Mouse (Mus musculus): ENCODE measurements around the gene Cald1. TPM values are rescaled to one million over a fixed set of nuclear protein-coding genes. Genes with fewer than 3 reads are reported as not detected.

Gene Cald1
- polyA plus RNA-seq, 2 experiments from 2014 or later: 0.15 TPM; not detected in 1

GRCm38 (mm10) chr6:34671355-34671754 lies 73.1 kb downstream of the Cald1 start:
- ATAC-seq: no peak

DNA sequence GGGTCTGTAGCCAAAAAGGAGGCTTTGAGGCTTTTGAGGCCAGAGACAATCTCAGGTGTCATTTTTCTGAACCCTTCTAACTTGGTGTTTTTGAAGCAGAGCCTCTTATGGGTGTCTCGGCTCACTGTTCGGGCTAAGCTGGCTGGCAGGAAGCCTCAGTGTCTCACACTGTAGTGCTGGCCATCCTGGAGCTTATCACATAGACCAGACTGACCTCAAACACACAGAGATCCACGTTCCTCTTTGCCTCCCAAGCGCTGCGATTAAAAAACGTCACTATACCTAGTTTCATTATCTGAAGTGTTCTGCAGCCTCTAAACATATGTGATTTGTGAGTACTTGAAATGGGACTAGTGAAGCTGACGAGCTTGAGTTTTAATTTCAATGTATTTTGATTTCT lies 76.1 kb downstream of the Cald1 start:
- ATAC-seq: no peak

DNA sequence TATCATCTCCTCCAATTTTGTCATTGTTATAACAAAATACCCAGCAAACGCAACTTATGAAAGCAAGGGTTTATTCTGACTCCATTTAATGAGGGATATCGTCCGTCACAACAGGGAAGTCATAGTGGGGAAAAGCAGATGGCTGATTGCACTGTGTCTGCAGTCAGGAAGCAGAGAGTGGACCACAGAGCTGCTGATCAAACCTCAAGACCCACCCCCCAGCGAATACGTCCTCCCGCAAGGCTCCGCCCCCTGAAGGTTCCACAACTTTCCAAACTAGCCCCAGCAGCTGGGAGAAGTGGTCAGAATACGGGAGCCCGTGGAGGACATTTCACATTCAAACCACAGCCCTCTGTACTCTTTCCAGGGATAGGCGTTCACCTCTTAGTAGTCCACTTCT lies 76.6 kb downstream of the Cald1 start:
- no peak for ATAC-seq

DNA sequence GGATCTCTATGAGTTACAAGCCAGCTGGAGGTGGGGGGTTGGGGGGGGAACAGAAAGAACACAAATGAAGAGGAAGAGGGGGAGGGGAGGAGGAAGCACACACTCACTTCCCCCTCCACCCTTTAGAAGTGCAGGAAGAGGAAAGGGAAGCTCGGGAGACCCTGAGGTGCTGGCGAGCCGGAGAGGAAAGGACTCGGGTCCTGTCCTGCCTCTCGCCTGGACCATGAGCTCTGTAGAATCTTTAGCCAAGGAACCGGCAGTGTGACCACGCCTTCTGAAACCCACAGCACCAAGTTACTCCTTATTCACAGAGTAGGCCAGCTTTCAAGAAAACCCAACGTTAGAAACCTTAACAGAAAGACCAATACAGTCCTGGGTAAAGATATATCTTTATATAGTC lies 83.8 kb downstream of the Cald1 start:
- no peak for ATAC-seq

DNA sequence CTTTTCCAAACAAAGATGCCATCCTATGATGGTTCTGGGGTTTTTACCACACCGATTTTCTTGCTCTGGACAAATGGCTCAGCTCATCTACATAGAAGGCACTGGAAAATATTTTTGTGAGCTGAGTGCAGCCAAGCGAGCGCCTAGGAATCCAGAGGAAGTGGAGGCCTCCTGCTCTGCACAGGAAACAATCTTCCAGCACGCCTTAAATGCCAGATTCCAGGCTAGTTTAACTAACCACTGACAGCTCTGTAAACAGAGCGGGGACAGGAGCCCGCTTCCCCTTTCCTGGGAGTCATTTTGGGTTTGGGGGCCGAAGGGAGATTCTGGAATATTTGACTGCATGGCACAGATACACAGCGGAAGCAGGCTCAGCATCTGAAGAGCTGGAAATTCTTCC lies 86.6 kb downstream of the Cald1 start:
- ATAC-seq: no peak

DNA sequence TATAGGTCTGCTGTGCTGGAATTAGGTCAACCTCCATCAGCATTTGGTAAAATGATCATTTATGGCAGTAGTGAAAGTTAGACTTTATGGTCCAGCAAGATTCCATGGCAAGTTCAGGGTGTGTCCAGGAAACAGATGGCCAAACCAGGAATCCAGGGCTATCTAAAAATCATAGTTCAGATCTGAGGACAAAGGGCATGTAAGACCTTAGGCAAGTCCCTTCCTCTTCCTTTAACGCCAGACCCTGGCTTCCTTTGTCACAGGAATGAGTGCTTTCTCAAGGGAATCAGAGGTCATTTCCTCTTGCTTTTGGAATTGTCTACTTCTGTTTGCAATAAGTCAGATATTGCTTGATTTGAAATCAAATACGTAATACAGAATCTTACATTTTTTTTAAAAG lies 90.7 kb downstream of the Cald1 start:
- no peak for ATAC-seq

- no peak for ATAC-seq
Measured at GRCm38 (mm10) chr6:34691416-34691815, 93.1 kb downstream of the Cald1 start.

GRCm38 (mm10) chr6:34694096-34694495 lies 95.8 kb downstream of the Cald1 start:
- no peak for ATAC-seq

- no peak for ATAC-seq
Measured at GRCm38 (mm10) chr6:34703421-34704120, 105.3 kb downstream of the Cald1 start.

GRCm38 (mm10) chr6:34707521-34707920 lies 109.2 kb downstream of the Cald1 start:
- ATAC-seq: no peak

DNA sequence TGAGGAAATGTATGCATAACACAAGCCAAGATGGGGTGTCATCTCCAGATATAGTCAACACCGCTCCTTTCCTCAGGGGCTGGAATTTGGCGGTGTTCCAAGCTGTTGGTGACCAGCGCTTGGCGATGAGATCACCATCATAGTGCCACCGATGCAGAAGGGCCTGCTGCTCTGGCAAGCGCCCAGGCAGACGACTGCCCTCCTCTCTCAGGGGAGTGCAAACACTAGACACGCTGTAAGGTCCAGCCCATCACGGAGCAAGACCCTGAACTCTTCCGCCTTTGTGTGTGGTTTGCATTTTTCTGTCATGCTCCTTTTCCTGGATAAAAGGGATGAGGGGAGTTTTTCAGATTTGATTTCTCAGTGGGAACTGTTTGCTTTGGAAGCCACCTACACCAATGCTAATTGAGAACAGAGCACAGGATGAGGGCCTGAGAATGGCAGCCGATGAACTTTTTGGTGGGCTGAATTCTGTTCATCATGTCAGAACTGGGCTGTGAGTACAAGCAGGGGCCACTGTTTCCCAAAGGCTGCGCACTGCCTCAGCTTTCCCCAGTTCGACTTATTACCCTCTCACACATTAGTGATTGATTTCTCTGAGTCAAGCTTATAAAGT lies 110.5 kb downstream of the Cald1 start:
- no peak for ATAC-seq

GRCm38 (mm10) chr6:34709289-34709688 lies 111.0 kb downstream of the Cald1 start:
- ATAC-seq: no peak

DNA sequence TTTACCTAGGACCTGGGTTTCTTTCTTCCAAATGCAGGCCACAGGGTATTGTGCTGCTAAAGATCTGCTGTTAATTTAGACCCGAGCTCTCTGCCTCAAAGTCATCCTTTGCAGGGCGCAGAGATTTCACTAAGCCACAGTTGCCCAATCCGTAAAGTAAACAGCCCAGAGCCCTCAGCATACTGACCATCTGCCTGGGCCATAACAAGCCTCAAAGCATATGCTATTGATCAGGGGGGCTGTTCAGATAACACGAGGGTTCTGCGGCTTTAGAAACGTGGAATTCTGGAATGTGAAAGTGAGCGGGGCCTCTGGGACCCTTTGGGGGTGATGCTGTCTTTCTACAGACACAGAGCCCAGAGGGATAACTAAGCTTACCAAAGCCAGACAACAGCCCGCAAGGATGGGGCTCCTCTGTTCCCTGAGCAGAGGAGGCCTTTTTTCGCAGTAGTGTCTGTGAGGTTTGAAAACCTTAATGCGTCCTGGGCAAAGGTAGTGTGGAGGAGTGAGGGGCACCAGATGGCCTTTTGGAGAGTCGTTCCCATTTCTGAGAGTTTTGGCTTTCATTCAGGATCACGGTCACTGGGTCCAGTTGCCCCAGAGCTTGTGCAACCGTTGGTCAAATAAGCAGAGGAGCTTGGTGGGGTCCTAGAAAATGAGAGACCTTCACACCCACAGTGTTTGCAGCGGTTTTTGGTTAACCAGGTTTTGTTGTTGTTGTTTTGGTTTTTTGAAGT lies 111.8 kb downstream of the Cald1 start:
- no peak for ATAC-seq

DNA sequence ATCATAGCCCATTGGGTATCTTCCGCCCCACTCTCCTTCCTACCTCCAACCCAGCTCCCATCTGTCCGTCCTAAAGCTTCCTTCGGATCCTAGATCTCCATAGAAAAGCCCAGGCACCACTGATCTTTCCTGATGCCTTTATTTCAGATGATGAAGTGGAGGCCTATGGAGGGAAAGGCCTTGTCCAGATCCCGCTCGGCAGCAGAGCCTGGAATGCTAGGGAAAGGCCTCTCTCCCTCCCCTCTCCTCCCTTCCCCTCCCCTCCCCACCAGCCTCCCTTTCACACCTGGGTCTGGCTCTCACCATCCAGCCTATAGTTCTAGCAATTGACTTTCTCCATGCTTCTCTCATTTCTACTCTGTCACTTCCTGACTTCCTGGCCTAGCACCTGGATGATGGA lies 112.5 kb downstream of the Cald1 start:
- no peak for ATAC-seq

DNA sequence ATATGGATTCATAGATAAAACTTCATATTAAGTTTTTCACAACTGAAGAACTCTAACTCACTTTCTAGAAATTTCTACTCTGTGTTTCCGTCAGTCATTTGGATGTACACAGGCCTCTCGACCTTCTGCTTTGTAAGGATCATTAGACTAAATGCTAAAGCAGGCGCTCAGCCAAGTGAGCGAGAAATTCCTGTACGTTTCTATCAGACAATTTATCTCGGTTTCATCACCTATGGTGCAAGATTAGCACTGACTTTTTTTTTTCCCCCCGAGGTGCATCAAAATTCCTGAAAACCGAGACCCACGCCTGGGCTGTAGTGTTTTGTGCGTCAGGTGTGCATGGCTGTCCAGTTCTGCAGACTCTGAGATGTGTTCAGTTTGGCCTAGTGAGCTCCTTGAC lies 113.3 kb downstream of the Cald1 start:
- no peak for ATAC-seq

- no peak for ATAC-seq
Measured at GRCm38 (mm10) chr6:34713169-34713568, 114.9 kb downstream of the Cald1 start.

- ATAC-seq: no peak
Measured at GRCm38 (mm10) chr6:34713777-34714176, 115.5 kb downstream of the Cald1 start.

GRCm38 (mm10) chr6:34714612-34715011 lies 116.3 kb downstream of the Cald1 start:
- no peak for ATAC-seq

GRCm38 (mm10) chr6:34716206-34716887 lies 118.0 kb downstream of the Cald1 start:
- ATAC-seq: no peak

- ATAC-seq: no peak
Measured at GRCm38 (mm10) chr6:34716888-34717635, 118.8 kb downstream of the Cald1 start.

DNA sequence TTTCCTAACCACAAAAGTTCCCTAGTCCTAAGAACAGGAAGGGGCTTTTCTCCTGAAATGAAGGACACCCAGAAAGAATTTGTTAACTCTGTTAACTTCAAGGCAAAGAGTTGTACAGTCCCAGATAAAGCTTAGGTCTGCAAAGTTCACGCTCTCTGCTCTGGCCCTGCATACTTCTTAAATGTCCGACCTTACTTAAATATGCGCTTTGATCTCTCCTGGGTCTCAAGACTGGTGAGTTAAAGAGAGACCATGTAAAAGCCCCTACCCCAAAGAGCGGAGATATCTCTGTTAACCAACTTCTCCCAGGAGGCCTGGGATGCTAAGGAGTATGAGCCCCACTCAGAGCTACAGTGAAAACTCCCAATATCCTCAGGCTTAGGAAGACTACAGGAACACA lies 119.4 kb downstream of the Cald1 start:
- no peak for ATAC-seq

DNA sequence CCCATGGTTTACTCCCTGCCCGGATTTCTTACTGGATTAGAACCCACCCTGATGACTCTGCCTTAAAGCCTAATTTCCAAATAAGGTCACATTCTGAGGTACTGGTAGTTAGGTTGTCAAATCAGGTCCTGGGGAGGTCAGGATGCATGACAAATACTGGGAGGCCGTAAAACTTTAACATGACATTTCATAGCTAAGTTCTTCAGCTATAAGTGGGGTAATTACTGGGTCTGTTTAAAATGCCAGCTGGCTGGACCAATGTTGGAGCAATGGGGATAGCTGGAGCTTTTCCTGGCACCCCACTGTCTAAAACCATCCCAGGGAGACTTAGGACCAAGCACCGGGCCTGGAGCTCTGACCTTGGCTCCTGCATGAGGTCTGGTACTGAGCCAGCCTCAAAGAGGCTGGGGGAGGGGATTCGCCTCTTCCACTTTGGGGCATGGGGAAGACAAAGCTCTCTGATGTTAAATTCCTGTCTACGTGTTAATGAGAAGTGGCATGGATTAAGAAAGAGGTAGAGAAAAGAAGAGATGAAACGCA lies 120.9 kb downstream of the Cald1 start:
- ATAC-seq: no peak
